Mouse (Mus musculus): ENCODE data around the gene Relch.

DNA sequence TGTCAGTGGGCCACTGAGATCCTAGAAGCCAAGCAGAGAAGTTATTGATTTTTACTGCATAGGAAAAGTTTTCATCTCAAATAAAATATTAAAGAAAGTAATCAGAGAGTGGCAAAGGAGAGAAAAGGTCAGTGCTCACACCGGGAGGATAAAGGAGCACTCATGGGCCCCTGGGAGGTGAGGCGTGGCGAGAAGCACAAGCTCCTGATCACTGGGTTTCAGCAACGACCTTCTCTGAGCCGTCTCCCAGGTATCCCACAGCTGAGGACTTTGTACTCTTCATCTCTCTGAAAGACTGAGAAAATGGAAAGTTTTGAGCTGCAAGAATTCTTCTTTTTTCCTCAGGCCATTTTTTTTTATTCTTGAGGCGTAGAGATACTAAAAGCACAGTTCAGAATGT lies 131.0 kb downstream of the Relch start:
- TF ChIP-seq POLR2A (IDR thresholded peaks at IDR 0.05; ENCODE audit: control insufficient read depth, low read depth, low read length): no peak
- TF ChIP-seq CTCF (IDR thresholded peaks at IDR 0.05; ENCODE audit: control insufficient read depth, insufficient read depth, insufficient replicate concordance, low read depth, low read length): no peak
